Mouse (Mus musculus) Muller cell, postnatal 12 days (primary cell): ENCODE measurements at regions not wholly inside any gene's neighbourhood (a gene's known extent, or its start where the extent isn't known, plus 50 kb on each side); places are given as distances from the start of the nearest gene placed in this dataset.
A peak's percentile ranks its signal among the peaks of the same experiment; 100 is the strongest.

Experiments used
- DNase-seq: peaks from one replicate; pipeline ENCODE4 v3.0.0-alpha.2; 2015; ENCODE audit errors: inconsistent ontology term

DNA sequence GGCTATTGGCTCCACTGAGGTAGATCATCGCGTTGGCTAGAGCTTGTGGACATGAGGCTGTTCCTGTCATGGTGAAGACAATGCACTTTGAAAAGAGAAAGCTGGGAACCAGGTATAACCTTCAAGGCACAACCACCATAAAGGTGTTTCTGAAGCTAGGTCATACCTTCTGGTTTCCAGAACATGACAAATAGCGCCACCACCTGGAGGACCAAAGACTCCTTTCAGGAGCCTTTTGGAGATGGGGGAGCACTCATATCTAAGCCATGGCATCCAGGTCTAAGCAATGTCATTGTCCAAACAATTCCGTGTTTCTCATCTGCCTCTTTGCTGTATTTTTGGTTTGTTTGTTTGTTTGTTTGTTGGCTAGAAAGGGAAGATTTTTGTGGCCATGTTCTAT lies 113.7 kb upstream of the Lsm14a start:
- no peak for DNase-seq

DNA sequence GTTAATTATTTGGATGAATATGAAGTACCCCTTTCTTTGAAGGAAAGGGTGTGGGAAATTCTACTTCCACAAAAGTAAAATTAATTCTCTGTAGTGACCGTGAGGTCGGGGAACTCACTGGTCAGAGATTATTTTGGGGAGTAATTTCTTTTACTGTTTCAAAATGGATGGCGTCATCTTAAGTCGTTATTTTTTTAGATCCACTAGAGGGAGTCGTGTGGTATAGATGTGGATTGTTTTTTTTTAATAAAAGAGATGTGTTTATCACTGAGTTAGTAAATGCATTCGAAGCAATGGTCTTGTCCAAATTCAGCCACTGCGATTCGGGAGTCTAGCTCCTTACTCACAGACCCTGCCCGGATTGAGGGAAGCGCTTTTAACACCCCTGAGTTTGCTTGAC lies 100.8 kb upstream of the Lsm14a start:
- no peak for DNase-seq

DNA sequence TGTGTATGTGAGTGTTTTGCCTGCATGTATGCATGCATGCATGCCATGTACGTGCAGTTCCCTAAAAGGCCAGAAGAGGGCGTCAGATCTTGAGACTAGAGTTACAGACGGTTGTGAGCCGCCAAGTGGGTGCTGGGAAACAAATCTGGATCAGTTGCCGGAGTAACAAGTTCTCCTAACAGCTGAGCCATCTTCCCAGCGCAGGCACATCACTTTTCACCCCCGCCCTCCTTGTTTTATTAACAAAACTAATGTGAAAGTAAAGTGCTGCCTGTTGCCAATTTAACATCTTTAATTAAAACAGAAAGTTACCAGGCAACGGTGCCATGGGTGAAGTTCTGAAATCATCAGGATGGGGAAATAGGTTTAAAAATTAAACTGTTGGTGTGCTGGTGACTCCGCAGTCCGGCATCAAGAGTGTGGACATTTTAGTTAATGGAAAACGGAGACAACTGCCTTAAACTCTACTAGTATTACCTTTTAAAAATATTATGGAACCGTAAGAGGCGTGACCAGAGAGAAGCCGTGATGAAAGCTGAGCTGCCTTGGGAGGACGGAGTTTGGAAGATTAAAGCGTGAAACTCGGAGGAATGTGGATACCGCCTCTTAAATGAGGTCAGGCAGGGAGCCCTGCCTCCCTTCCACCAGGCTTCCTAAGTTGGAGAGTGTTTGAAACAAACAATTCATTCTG lies 91.9 kb upstream of the Lsm14a start:
- no peak for DNase-seq

GRCm38 (mm10) chr7:34483368-34483767 lies 90.3 kb upstream of the Lsm14a start:
- no peak for DNase-seq

DNA sequence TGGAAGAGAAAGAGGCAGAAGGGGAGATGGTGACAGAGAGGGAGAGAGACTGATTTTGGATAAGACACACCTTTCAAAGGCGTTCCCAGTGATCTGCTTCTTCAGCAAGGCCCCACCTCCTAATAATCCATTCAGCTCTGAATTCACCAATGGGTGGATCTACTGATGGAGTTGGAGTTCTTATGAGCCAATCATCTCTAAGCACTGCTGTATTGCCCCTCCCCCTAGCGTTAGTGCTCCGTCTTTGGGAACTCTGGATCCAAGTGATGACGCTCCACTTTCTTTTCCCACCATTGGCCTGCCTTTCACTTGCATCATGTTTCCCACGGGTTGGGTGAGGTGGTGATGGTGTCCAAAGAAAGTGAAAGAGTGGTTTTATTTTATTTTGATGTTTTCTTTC lies 87.7 kb upstream of the Lsm14a start:
- no peak for DNase-seq

DNA sequence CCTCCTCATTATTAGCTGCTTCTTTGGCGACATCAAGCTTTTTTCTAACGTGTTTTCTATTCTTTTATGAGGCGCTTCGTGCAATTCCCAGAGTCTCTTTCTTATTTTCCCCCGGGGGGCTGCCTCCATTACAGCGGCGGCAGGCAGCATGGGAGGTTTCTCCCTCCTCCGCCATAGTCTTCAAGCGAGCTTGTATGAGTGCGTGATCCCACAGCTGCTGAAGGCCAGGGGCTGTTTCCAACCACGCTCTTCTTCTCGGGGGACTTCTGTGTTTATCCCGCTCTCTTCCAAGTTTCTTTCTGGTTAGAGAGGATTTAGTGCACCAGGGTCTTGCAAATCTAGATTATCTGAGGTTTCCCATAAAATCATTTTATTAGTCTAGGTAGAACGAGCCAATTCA lies 77.9 kb upstream of the Lsm14a start:
- no peak for DNase-seq

- peak; percentile 20 for DNase-seq
These were observed 69.0 kb upstream of the Lsm14a start for GRCm38 (mm10) chr7:34462069-34462468.

GRCm38 (mm10) chr7:34459834-34460495 lies 66.8 kb upstream of the Lsm14a start:
- no peak for DNase-seq

DNA sequence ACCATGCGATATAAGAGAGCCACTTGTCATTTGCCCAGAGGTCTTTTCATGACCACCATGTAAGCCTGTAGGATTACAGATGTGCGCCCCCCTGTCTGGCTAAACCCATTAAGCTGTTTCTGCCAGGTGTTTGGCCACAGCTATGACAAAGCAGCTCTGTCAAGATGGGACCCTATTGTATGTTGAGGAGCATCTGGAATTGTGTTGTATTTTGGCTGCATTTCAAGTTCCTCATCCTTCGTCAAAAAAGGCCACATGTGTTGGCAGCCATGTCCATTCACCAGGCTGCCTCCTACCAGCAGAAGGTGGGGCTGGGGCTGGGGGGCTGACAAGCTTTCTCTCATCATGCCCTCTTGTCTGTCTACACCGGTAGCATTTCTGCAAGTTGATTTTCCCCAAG lies 65.7 kb upstream of the Lsm14a start:
- DNase-seq, result no peak

DNA sequence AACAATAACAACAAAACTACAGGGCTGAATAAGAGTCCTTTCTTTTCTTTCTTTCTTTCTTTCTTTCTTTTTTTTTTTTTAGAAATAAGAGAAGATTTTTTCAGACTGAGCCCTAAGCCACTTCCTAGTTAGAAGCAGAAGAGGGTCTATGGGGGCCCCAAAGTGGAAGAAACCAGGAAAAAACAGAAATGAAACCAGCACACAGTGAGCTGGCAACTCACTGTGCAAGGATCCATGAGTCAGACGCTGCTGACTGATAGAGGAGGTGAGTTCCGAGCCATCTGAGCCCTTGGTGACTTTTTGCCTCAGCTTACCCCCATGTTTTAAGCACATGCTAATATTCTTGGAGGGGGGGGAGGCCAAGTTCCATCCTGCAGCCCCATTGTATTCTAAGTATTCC lies 55.2 kb upstream of the Lsm14a start:
- no peak for DNase-seq

GRCm38 (mm10) chr7:34444263-34444662 lies 51.1 kb upstream of the Lsm14a start:
- DNase-seq, result no peak
